Mouse (Mus musculus) MEL (cell line): ENCODE results near the gene Kcnd2. TPM values are rescaled to one million over a fixed set of nuclear protein-coding genes. Genes with fewer than 3 reads are reported as not detected.

Experiments
- DNase-seq: peaks from one replicate; pipeline ENCODE4 v3.0.0; 2011; ENCODE audit warnings: low read depth, low spot score
- H3K27ac ChIP-seq: 2 replicates; pipeline ENCODE4 v1.5.1; 2012; ENCODE audit warnings: low read depth, mild to moderate bottlenecking, control low read depth, low read length, moderate library complexity; ENCODE audit not compliant: control insufficient read depth
- H3K27me3 ChIP-seq, 2 experiments: fragments of 150-350 bp in 1 of 2; sonication (generic) in 1 of 2; 2 replicates each; pipeline ENCODE4 v1.6.1; 2012; ENCODE audit warnings: low read length in 2 of 2, mild to moderate bottlenecking in 2 of 2, improper control_type of control experiment in 1 of 2, moderate library complexity in 1 of 2; ENCODE audit not compliant: insufficient read depth in 2 of 2, control insufficient read depth in 1 of 2
- H3K36me3 ChIP-seq, 2 experiments: 2 replicates each; pipeline ENCODE4 v1.6.1; 2012 to 2014; ENCODE audit warnings: low read length in 2 of 2, improper control_type of control experiment in 1 of 2, inconsistent platforms in 1 of 2, mild to moderate bottlenecking in 1 of 2; ENCODE audit not compliant: insufficient read depth in 2 of 2, control insufficient read depth in 1 of 2
- H3K4me1 ChIP-seq, 2 experiments: fragments of 150-350 bp in 1 of 2; sonication (generic) in 1 of 2; 2 replicates each; pipeline ENCODE4 v1.6.1; 2012; ENCODE audit warnings: low read length in 2 of 2, improper control_type of control experiment in 1 of 2, mild to moderate bottlenecking in 1 of 2; ENCODE audit not compliant: insufficient read depth in 2 of 2, control insufficient read depth in 1 of 2
- H3K4me3 ChIP-seq, 2 experiments: fragments of 150-350 bp in 1 of 2; sonication (generic) in 1 of 2; 2 replicates each; pipeline ENCODE4 v1.5.1; 2012; ENCODE audit warnings: low read depth in 2 of 2, low read length in 2 of 2, mild to moderate bottlenecking in 2 of 2, moderate library complexity in 2 of 2, control low read depth in 1 of 2, improper control_type of control experiment in 1 of 2; ENCODE audit not compliant: control insufficient read depth in 1 of 2, insufficient read depth in 1 of 2
- H3K79me2 ChIP-seq: 2 replicates; pipeline ENCODE4 v1.6.1; 2012; ENCODE audit warnings: mild to moderate bottlenecking, low read length, moderate library complexity; ENCODE audit not compliant: control insufficient read depth, poor library complexity, insufficient read depth
- H3K9ac ChIP-seq: 2 replicates; pipeline ENCODE4 v1.6.1; 2012; ENCODE audit warnings: low read depth, mild to moderate bottlenecking, control low read depth, low read length, moderate library complexity; ENCODE audit not compliant: control insufficient read depth, poor library complexity, severe bottlenecking
- H3K9me3 ChIP-seq: fragments of 150-350 bp; sonication (generic); replicated peaks from 2 replicates; pipeline ENCODE4 v1.6.1; 2012; ENCODE audit warnings: mild to moderate bottlenecking, low read length, improper control_type of control experiment, moderate library complexity; ENCODE audit not compliant: insufficient read depth
- E2F4 ChIP-seq: IDR thresholded peaks from 2 replicates; pipeline ENCODE4 v1.6.1; 2011; ENCODE audit warnings: low read depth, low read length, improper control_type of control experiment, borderline replicate concordance
- ETS1 ChIP-seq: IDR thresholded peaks from 2 replicates; pipeline ENCODE4 v1.6.1; 2012; ENCODE audit warnings: low read depth, mild to moderate bottlenecking, inconsistent platforms, low read length, improper control_type of control experiment, moderate library complexity
- GATA1 ChIP-seq: IDR thresholded peaks from 2 replicates; pipeline ENCODE4 v1.6.1; 2011; ENCODE audit warnings: low read depth, low read length, improper control_type of control experiment
- JUND ChIP-seq: IDR thresholded peaks from 2 replicates; pipeline ENCODE4 v1.6.1; 2011; ENCODE audit warnings: low read depth, mild to moderate bottlenecking, improper control_type of control experiment, low read length
- MAFK ChIP-seq: IDR thresholded peaks from 2 replicates; pipeline ENCODE4 v1.6.1; 2011; ENCODE audit warnings: low read depth, mild to moderate bottlenecking, low read length, improper control_type of control experiment, borderline replicate concordance
- MAZ ChIP-seq: IDR thresholded peaks from 2 replicates; pipeline ENCODE4 v1.6.1; 2012; ENCODE audit warnings: low read depth, mild to moderate bottlenecking, inconsistent platforms, low read length, improper control_type of control experiment
- MXI1 ChIP-seq: IDR thresholded peaks from 2 replicates; pipeline ENCODE4 v1.6.1; 2011; ENCODE audit warnings: mild to moderate bottlenecking, low read depth, low read length, improper control_type of control experiment
- MYC ChIP-seq: IDR thresholded peaks from 2 replicates; pipeline ENCODE4 v1.6.1; 2011; ENCODE audit warnings: low read depth, mild to moderate bottlenecking, low read length, improper control_type of control experiment, moderate library complexity
- NRF1 ChIP-seq: IDR thresholded peaks from 2 replicates; pipeline ENCODE4 v1.6.1; 2014; ENCODE audit warnings: low read depth, mild to moderate bottlenecking, inconsistent platforms, low read length, improper control_type of control experiment, moderate library complexity; ENCODE audit not compliant: poor library complexity, insufficient read depth, severe bottlenecking
- POLR2AphosphoS5 ChIP-seq: IDR thresholded peaks from 2 replicates; pipeline ENCODE4 v1.6.1; 2012; ENCODE audit warnings: low read depth, borderline replicate concordance, mild to moderate bottlenecking, inconsistent platforms, low read length, moderate library complexity, mixed read lengths
- RAD21 ChIP-seq: IDR thresholded peaks from 2 replicates; pipeline ENCODE4 v1.6.1; 2011; ENCODE audit warnings: mild to moderate bottlenecking, low read depth, low read length, improper control_type of control experiment
- TCF12 ChIP-seq: IDR thresholded peaks from 2 replicates; pipeline ENCODE4 v1.6.1; 2014; ENCODE audit warnings: low read depth, mild to moderate bottlenecking, inconsistent platforms, low read length, improper control_type of control experiment, moderate library complexity
- UBTF ChIP-seq: IDR thresholded peaks from 2 replicates; pipeline ENCODE4 v1.6.1; 2012; ENCODE audit warnings: low read depth, mild to moderate bottlenecking, inconsistent platforms, low read length, improper control_type of control experiment, moderate library complexity, borderline replicate concordance; ENCODE audit not compliant: insufficient read depth
- USF2 ChIP-seq, 2 experiments: IDR thresholded peaks; 2 replicates each; pipeline ENCODE4 v1.6.1; 2011 to 2012; ENCODE audit warnings: improper control_type of control experiment in 2 of 2, low read length in 2 of 2, borderline replicate concordance in 1 of 2, inconsistent platforms in 1 of 2, low read depth in 1 of 2, mild to moderate bottlenecking in 1 of 2; ENCODE audit not compliant: insufficient read depth in 1 of 2
- ZKSCAN1 ChIP-seq: IDR thresholded peaks from 2 replicates; pipeline ENCODE4 v1.6.1; 2012; ENCODE audit warnings: low read depth, mild to moderate bottlenecking, inconsistent platforms, low read length, improper control_type of control experiment, moderate library complexity
- ZNF384 ChIP-seq: IDR thresholded peaks from 2 replicates; pipeline ENCODE4 v1.6.1; 2012; ENCODE audit warnings: low read depth, mild to moderate bottlenecking, inconsistent platforms, low read length, improper control_type of control experiment
- polyA plus RNA-seq, 2 experiments: library from polyadenylated mRNA; stranded (reverse) in 1 of 2; unstranded in 1 of 2; fragments of >175 nt in 1 of 2; fragments of >200 nt in 1 of 2; gene quantifications; 2 replicates each; pipeline versions ENCODE4 v1.2.1 to v1.2.4; 2012; ENCODE audit warnings: low replicate concordance in 2 of 2, low read depth in 1 of 2; ENCODE audit not compliant: insufficient read length in 2 of 2, insufficient read depth in 1 of 2, missing spikeins in 1 of 2
- total RNA-seq: library from RNA; depleted of rRNA; stranded (reverse); fragments of 300-350 nt; gene quantifications from 2 replicates; pipeline ENCODE4 v1.2.3, GENCODE M21; 2012

Gene Kcnd2
- total and polyA plus RNA-seq, 3 experiments: not detected

- no peaks in the 10 kb centered on the region for H3K79me2 ChIP-seq
- H3K36me3 ChIP-seq: no peaks in the 10 kb centered on the region
- H3K4me1 ChIP-seq: no peaks in the 10 kb centered on the region
- H3K9me3 ChIP-seq: no peaks in the 10 kb centered on the region
- no peak overlapping the region for H3K4me3 ChIP-seq
- no peak for DNase-seq
- TF ChIP-seq POLR2AphosphoS5 (no peak), MXI1 (no peak), MYC (no peak), JUND (no peak), USF2 (IDR thresholded peaks at IDR 0.05; ENCODE audit: borderline replicate concordance in 1 of 2, insufficient read depth in 1 of 2, low read depth in 1 of 2, low read length in 2 of 2) (no peak), TCF12 (no peak), ETS1 (no peak), ZNF384 (no peak), RAD21 (no peak)
- no peak overlapping the region for H3K27ac ChIP-seq
- H3K9ac ChIP-seq: no peak overlapping the region
- 0 out of 4 replicates have a peak, but pooled peaks cover 0 to 1% of the 10 kb centered on the region in 2 experiments for H3K27me3 ChIP-seq
Measured at GRCm38 (mm10) chr6:21719121-21719520, 503.8 kb downstream of the Kcnd2 start.

- Histone ChIP-seq H3K9ac (no peak overlapping the region), H3K27me3 (peaks cover 0 to 3% of the 10 kb centered on the region in 2 experiments; a peak in 1 of 4 replicates), H3K4me1 (no peaks in the 10 kb centered on the region), H3K79me2 (no peaks in the 10 kb centered on the region), H3K4me3 (no peak overlapping the region), H3K27ac (no peak overlapping the region), H3K9me3 (no peaks in the 10 kb centered on the region), H3K36me3 (no peaks in the 10 kb centered on the region)
- TF ChIP-seq MYC: no peak
- TF ChIP-seq POLR2AphosphoS5: no peak
- TF ChIP-seq ZKSCAN1: no peak
- TF ChIP-seq UBTF: no peak
- TF ChIP-seq ZNF384: no peak
- TF ChIP-seq MAZ: no peak
- no peak for TF ChIP-seq TCF12
- TF ChIP-seq NRF1: no peak
- no peak for TF ChIP-seq USF2 (IDR thresholded peaks at IDR 0.05; ENCODE audit: borderline replicate concordance in 1 of 2, insufficient read depth in 1 of 2, low read depth in 1 of 2, low read length in 2 of 2)
- no peak for TF ChIP-seq E2F4
- TF ChIP-seq GATA1: no peak
- no peak for TF ChIP-seq MAFK
- DNase-seq: no peak
Measured at GRCm38 (mm10) chr6:21722238-21722637, 506.9 kb downstream of the Kcnd2 start.
